Mouse (Mus musculus): Measurements from ENCODE around the gene Myo3a.

Myo3a gene

DNA sequence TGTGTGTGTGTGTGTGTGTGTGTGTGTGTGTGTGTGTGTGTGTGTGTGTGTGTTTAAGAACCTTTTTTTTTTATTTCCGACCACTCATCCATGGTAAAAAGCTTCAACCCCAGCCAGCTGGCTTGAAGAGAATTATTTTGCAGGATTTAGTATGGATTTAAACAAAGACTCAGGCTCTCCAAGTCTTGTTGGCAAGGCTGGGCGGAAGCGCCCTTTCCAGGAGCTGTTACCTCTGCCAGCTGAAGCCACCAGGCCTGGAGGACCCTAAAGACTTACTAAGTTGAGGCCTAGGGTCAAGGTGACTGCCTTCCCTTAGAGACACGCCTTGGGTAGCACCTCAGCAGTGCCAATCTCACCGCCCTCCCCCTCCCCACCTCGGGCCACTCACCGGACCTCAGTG is 393.2 kb downstream of the Myo3a start:
- no peak for DNase-seq (ENCODE audit: low spot score in 2 of 2)

DNA sequence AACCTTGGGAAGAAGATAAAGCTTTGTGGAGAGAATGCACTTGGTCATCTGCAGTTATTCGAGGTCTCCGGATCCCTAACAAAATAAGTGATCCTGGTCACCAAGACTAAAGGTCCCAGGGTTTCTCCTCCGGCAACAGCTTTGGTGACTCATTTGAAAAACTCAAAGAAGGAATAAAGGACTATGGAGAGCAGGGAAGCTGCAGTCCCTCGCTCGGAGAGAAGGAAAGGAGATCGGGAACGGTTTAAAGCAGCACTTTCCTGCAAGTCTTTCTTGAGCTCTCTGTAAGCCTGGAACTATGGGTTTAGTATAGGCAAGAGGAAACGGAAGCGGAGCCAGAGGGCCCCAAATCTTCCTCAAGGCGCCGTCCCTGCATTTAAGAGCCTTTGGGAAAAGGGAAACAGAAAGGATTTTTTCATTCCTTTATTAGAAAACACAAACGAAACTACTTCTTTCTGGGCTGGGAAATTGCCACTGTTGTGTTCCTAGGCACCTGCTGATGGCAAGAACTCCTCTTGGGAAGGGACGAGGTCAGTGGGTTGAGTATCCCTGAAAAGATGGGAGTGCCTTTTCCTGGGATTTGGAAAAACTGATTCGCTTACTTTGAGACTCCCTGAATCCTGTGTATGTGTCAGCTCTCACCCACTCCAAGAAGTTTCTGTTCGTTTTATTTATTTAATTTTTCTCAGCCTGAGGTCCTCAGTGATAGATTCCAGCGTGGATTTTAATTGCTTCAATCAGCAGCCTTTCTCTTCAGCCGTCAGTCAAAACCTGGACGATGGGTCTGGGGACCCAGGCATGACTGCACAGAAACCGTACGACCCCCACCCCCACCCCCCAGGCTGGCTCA is 393.9 kb downstream of the Myo3a start:
- no peak for DNase-seq (ENCODE audit: low spot score in 2 of 2)

DNA sequence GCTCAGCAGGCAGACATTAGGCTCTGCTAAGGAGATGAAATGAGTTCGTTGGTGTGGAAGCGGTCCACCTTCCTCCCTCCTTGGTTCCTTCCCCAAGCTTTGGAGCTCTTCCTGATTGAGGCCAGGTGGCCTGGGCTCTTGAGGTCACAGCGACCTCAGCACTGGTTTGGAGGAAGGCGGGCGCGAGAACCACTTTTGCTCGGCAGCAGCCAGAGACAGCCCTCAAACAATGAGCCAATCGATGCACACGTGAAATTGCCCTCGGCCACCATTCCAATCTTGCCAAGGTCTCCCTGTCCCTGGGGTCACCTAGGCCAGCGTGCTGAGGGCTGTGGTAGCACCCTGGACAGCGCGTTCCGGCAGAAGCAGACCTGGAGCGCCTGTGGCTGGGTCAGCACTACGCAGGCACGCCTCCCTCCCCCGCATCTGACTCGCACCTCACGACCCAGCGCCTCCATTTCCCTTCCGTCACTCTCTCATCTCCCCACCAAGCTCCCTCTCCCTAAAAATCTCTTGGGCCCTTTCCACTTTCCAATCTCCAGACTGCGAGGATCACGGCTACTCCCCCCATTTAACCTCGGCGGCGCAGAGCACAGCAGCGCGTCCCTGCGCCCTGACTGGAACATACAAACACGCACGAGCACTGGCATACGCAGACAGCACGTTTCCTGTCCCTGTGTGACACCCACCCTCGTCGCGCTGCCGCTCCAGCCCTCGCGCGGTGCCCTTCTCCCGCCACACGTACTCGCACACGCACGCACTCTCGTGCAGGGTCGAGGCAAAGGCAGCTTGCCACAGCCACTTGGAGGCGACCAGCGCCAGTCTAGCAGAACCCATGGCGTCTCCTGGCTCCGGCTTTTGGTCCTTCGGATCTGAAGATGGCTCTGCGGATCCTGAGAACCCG is 394.8 kb downstream of the Myo3a start, which contains the start of gene Gad2:
TSS of gene Gad2 (plus strand) at position 378 of the 904 bp plus-strand sequence.
- DNase-seq (ENCODE audit: low spot score in 2 of 2), result no peak

DNA sequence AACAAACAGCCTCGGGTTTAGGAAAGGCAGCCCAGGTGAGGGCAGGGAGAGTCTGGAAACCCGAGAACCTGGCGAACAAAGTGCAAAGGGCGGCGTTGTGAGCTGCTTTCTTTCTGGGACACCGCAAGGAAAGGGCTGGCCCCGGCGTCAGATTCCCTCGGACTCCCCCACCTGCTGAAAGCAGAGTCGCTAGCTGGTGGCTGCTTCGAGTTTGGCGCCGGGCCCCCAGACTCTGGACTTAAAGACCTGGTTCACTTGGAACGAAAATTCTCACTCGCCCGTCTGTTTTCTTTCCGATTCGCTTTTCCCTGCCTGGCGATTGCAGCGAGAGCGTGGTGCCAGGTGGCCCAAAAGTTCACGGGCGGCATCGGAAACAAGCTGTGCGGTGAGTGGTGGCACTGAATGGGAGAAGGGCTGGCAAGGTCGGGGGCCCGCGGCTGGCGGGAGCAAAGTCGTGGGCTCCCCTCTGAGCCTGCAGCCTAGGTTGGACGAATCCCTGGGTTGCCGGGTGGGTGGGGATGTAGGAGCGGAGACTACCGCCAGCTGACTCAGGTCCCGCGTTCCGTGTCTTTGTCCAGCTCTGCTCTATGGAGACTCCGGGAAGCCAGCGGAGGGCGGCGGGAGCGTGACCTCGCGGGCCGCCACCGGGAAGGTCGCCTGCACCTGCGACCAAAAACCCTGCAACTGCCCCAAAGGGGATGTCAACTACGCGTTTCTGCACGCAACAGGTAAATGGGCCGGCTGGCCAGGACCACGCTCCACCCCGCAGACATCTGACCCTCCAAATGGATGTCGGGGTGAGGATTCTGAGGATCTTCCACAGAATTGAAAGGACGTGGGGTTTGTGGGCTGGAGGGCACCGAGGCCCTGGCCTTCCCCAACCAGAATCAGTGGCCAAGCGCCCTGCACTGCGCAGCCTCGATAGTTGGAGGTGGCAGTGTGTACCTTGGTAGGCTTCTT is 396.1 kb downstream of the Myo3a start:
- no peak for DNase-seq (ENCODE audit: low spot score in 2 of 2)

DNA sequence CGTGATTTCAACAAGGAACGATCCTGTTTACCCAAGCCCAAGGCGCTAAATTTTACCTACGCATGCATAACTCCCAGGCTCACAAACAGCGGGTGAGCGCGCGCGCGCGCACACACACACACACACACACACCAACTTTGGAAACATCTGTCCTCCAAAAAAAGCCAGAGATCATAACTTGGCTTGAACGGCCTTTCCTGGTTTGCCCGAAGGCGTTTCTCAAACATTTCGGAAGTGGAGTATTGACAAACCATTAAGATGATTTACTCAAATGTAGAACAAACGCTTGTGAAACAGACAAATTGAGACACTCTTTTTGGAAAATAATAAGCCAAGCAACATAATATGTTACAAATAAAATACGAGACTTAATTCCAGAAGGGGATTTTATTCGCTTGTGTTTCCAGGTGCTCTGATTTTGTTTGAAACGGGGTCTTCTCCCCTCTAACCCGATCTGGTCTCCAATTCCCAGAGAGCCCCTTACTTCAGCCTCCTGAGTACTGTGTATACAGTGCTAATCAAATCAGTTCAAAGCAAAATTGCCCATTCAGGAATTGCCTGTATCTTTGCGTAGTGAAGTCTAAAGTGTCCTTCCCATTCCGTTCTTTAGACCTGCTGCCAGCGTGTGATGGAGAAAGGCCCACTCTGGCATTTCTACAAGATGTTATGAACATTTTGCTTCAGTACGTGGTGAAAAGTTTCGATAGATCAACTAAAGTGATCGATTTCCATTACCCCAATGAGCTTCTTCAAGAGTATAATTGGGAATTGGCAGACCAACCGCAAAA is 397.1 kb downstream of the Myo3a start:
- DNase-seq (ENCODE audit: low spot score in 2 of 2), result no peak

DNA sequence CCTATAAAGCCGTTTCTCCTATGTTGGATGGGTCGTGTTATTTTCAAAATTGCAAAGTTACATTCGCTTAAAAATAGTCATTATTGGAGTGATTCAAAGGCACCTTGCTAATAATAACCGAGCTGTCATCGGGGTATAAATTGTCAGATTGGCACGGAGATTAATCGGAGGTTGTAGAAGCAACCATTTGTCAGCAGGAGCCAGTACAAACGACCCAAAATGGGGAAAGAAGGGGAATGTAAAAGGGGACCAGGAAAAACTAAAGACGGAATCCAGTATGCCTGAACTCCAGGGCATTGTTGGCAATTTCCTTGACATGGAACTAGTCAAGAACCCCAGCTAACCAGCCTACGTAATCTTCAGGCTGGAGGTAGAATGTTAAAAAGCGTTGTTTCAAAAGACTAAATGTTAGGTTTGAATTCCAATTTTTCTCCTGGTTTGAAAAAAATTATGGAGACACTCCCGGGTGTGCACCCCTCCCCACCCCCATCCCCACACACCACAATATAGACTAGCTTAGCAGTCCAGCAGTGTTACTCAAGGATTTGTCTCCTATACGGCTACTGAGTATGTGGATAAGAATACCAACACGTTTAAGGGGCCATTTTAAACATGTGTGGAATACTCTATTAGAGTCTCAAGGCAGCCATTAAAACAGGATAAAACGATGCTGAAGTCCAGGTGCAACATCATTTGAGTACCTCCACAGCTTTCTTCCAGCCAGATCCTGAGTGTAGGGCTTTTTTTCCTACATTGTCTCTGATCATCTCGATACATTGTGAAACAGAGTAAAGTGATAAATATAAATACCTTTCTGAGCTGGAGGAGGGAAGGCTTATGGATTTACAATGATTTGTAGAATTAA is 398.0 kb downstream of the Myo3a start:
- DNase-seq (ENCODE audit: low spot score in 2 of 2), result no peak

DNA sequence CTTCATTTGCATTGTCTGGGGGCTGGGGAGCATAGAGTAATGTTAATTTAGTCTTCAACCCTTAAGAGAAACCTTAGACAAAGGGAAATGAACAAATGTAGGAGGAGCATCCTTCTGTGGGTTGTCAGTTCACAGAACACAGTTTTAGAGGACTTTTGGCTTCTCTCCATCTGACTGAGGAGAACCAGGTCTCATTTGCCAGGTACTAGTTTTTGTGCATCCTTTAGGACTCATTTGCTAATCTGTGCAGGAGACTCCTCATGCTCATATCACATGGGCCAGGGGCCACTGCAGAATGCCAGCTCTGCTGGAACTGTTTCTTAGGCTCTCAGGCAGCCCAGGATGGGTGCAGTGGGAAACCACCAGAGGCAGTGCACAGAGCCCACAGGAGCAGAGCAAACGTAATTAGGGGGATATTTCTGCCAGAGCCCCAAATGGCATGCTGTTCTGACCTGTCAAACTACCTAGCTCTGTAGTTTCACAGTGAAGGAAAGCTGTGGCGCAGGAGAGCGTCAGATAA is 399.9 kb downstream of the Myo3a start:
- DNase-seq (ENCODE audit: low spot score in 2 of 2), result no peak

DNA sequence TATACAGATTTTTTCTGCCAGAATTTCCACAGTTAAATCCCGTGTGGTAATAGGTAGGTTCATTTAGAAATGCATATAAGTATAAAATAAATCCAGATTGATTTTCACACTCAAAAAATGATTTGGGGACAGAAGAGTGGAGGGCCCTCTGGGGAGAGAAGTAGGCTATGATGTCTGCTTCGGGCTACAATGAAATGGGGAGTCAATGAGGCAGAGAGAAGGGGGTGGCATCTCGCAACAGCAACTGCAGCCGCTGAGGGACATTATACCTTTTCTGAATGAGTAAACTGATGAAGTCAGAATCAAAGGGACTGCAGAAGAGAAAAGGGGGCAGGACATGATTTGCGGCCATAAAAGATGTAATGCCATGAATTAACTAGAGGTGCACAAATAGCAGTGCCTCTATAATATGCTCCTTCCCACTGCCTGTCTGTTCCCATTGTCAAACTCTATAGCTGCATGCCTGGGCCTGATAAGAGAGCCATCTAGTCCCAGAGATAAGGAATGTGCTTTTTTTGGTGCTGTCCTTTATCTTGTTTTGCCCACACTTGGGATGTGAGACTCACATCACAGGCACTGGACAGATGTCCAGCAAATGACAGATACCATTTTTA is 400.6 kb downstream of the Myo3a start:
- DNase-seq (ENCODE audit: low spot score in 2 of 2), result no peak

DNA sequence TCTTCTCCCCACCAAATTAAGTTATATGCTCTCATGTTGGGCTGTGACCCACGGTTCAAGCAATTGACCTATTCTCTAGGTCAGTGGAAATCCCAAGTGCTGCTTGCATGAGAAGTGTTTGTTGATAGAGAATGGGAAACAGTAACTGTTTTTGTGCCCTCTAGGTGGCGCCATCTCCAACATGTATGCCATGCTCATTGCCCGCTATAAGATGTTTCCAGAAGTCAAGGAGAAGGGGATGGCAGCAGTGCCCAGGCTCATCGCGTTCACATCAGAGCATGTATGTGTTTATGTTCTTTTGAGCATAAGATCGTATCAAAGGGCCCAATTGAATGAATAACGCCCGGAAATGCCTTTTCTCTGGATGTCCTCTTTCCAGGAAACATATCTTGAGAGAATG is 407.5 kb downstream of the Myo3a start:
- DNase-seq (ENCODE audit: low spot score in 2 of 2), result no peak

DNA sequence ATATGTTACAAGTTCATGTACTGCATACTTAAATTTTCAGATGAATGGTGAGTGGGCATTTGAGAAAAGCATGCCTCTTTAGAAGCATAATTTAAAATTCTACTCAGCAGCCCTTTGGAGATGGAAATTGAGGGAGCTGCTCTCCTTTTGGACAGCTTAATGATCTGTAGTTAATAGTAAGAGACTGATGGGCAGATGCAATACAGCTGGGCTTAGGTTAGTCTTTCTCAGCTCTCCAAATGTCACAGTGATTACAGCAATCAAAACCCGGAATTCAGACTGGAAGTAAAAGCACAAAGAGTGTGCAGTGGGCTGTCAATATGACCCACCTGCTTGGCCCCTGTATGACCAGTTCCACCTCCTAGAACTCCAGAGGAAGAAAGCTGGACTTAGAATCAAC is 418.8 kb downstream of the Myo3a start:
- no peak for DNase-seq (ENCODE audit: low spot score in 2 of 2)

DNA sequence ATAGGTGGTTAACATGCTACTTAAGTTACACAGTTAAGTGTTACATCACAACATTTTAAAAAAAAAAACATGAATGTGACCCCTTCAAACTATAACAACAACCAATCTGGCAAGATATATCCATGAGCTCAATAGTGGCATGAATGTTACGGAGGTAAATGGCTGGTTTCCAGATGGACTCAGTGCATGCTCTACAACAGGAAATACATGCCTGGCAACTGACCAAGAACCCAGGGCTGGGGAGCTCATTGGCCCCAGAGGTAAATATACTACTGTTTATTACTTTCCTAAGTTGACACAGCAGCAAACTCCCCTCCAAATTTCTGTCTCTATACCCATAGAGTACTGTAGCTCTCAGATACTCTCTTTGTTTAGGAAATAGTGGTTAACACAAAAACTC is 421.1 kb downstream of the Myo3a start:
- no peak for DNase-seq (ENCODE audit: low spot score in 2 of 2)

DNA sequence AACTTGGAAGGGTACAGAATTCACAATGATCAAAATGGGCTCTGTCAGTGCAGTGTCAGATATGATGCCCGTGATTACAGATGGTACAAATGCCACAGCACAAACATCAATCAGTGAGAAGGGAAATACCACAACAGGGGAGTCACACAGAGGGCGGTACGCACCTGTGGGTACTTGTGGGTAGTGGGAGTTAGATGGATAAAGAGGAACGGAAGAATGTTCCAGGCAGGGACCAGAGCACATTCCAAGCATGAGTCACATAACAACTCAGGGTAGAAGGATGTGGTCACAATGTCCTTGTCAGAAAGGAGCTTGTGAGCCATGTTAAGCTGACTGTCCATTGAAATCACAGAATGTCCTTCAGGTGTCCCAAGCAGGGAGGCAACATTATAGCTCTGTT is 424.5 kb downstream of the Myo3a start:
- no peak for DNase-seq (ENCODE audit: low spot score in 2 of 2)

DNA sequence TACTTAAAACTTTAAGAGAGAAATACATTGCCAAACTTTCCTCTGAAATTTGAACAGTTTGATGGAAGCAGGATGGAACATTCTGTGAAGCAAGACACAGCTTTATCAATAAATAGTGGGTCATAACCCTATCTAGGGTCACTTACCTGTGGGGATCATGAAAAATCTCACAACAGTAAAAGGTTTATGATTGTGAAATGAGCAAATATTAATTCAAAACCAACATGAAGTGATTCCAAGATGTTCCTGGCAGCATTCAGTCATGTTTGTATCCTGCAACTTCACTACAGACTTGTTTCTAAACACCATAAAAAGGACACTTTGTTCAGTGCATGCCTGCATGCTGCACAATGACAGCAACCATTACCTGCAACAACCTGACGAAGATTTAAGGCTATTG is 436.4 kb downstream of the Myo3a start:
- no peak for DNase-seq (ENCODE audit: low spot score in 2 of 2)
